Mouse (Mus musculus): Measurements from ENCODE around the gene Cgnl1.

DNA sequence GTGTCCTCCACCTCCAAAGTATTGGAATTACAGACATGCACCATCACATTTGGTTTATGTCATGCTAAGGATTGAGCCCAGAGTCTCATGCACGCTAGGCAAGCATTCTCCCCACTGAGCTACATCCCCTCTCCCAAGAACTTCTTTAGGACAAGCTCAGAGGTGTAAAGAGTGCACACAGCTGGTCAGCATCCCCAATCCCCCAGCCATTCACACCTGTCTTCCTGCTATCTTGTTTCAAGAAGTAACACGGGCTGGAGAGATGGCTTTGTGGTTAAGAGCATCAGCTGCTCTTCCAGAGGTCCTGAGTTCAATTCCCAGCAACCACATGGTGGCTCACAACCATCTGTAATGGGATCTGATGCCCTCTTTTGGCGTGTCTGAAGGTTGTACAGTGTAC is 44.7 kb upstream of the Cgnl1 start:
- TF ChIP-seq CTCF (IDR thresholded peaks at IDR 0.05; ENCODE audit: borderline replicate concordance, insufficient read depth, low read length) (no peak), POLR2A (IDR thresholded peaks at IDR 0.05; ENCODE audit: low read depth, low read length) (no peak)

All from embryonic fibroblast, embryonic 13.5 days (primary cell).